Mouse (Mus musculus) midbrain, postnatal 0 days (tissue): ENCODE measurements around the gene Gm815. TPM values are rescaled to one million over a fixed set of nuclear protein-coding genes. Genes with fewer than 3 reads are reported as not detected.

ENCODE experiments used
- ATAC-seq: fragments of 200-750 bp; cut with Nextera tagmentation; 2 replicates; pipeline ENCODE4 v1.8.0; 2017; ENCODE audit warnings: moderate number of reproducible peaks, mild to moderate bottlenecking, moderate TSS enrichment, moderate library complexity; ENCODE audit not compliant: low FRiP score
- DNase-seq: peaks from one replicate; pipeline ENCODE4 v3.0.0-alpha.2; 2015; ENCODE audit warnings: low spot score
- H3K27ac ChIP-seq: fragments of 300-500 bp; sonication (generic); 2 replicates; pipeline ENCODE4 v1.5.1; 2014; ENCODE audit warnings: low read depth, mild to moderate bottlenecking, low read length, mixed read lengths
- H3K27me3 ChIP-seq: fragments of 300-500 bp; sonication (generic); 2 replicates; pipeline ENCODE4 v1.6.1; 2014; ENCODE audit warnings: low read length, control low read depth, mixed read lengths; ENCODE audit not compliant: insufficient read depth
- H3K36me3 ChIP-seq: fragments of 300-500 bp; sonication (generic); 2 replicates; pipeline ENCODE4 v1.6.1; 2014; ENCODE audit warnings: low read length, control low read depth, mixed read lengths; ENCODE audit not compliant: insufficient read depth
- H3K4me1 ChIP-seq: fragments of 300-500 bp; sonication (generic); 2 replicates; pipeline ENCODE4 v1.6.1; 2014; ENCODE audit warnings: mild to moderate bottlenecking, control low read depth, antibody characterized with exemption, low read length, mixed read lengths; ENCODE audit not compliant: insufficient read depth
- H3K4me2 ChIP-seq: fragments of 300-500 bp; sonication (generic); 2 replicates; pipeline ENCODE4 v1.6.1; 2014; ENCODE audit warnings: low read depth, mild to moderate bottlenecking, low read length, mixed read lengths; ENCODE audit not compliant: poor library complexity, severe bottlenecking
- H3K4me3 ChIP-seq: fragments of 300-500 bp; sonication (generic); 2 replicates; pipeline ENCODE4 v1.5.1; 2014; ENCODE audit warnings: low read depth, mild to moderate bottlenecking, low read length, moderate library complexity
- H3K9ac ChIP-seq: fragments of 300-500 bp; sonication (generic); replicated peaks from 2 replicates; pipeline ENCODE4 v1.6.1; 2014; ENCODE audit warnings: mild to moderate bottlenecking, low read length, moderate library complexity, mixed read lengths; ENCODE audit not compliant: poor library complexity, severe bottlenecking
- H3K9me3 ChIP-seq: fragments of 300-500 bp; sonication (generic); 2 replicates; pipeline ENCODE4 v1.6.1; 2016; ENCODE audit warnings: low read length, control low read depth
- CTCF ChIP-seq: IDR thresholded peaks from 2 replicates; pipeline ENCODE4 v1.5.1; 2016; ENCODE audit warnings: antibody characterized with exemption, mild to moderate bottlenecking
- WGBS: fragments of 180-500 bp; shearing (Covaris S2); extraction: QIAGEN DNeasy Blood & Tissue Kit; methylation state at CpG from one replicate; pipeline ENCODE4 v1.1.7; 2014; 5-methylcytosine and 5-hydroxymethylcytosine counted together
- polyA plus RNA-seq: library from polyadenylated mRNA; unstranded; fragments of >200 nt; fragmentation: Nextera tagmentation; extraction: Ambion mirVana; gene quantifications from 2 replicates; pipeline ENCODE4 v1.2.1, GENCODE M21; 2015
- total RNA-seq: library from RNA; depleted of rRNA; stranded (reverse); fragments of >200 nt; gene quantifications from 2 replicates; pipeline ENCODE4 v1.2.3, GENCODE M21; 2014

Gene Gm815
- total and polyA plus RNA-seq, 2 experiments from 2014 or later: not detected

GRCm38 (mm10) chr19:26858427-26859194, 27.1 kb upstream of the Gm815 start:
- Histone ChIP-seq H3K4me3 (no peak overlapping the region), H3K4me2 (peak overlapping the region; percentile 20; the same call in 1 of the 2 replicates), H3K36me3 (no peaks in the 10 kb centered on the region), H3K4me1 (peaks cover 12% of the 10 kb centered on the region), H3K9me3 (no peaks in the 10 kb centered on the region), H3K9ac (no peak overlapping the region), H3K27ac (peak overlapping the region; percentile 67), H3K27me3 (no peaks in the 10 kb centered on the region)
- no peak for ATAC-seq
- DNase-seq: no peak
- no peak for TF ChIP-seq CTCF
- 49% methylated on average over 12 of the region's 12 CpGs for WGBS

- no peaks in the 10 kb centered on the region for H3K9me3 ChIP-seq
- no peaks in the 10 kb centered on the region for H3K27me3 ChIP-seq
- H3K4me3 ChIP-seq: no peak overlapping the region
- DNase-seq (no peak), ATAC-seq (peak; percentile 23; the same call in 1 of the 2 replicates)
- H3K9ac ChIP-seq: no peak overlapping the region
- H3K27ac ChIP-seq: peak overlapping the region; percentile 67
- 32% methylated on average over 5 of the region's 5 CpGs for WGBS
- H3K4me2 ChIP-seq: peak overlapping the region; percentile 20; the same call in 1 of the 2 replicates
- no peaks in the 10 kb centered on the region for H3K36me3 ChIP-seq
- peaks cover 12% of the 10 kb centered on the region for H3K4me1 ChIP-seq
- TF ChIP-seq CTCF: no peak
Measured at GRCm38 (mm10) chr19:26859195-26859570, 26.5 kb upstream of the Gm815 start.

- Histone ChIP-seq H3K4me2 (no peak overlapping the region), H3K27ac (no peak overlapping the region), H3K9ac (no peak overlapping the region), H3K9me3 (no peaks in the 10 kb centered on the region), H3K27me3 (no peaks in the 10 kb centered on the region), H3K36me3 (no peaks in the 10 kb centered on the region), H3K4me1 (peaks cover 6% of the 10 kb centered on the region), H3K4me3 (no peak overlapping the region)
- no peak for TF ChIP-seq CTCF
- WGBS: 52% methylated on average over 5 of the region's 5 CpGs
- ATAC-seq: peak; percentile 42; the same call in 1 of the 2 replicates
- peak; percentile 75 for DNase-seq
Measured at GRCm38 (mm10) chr19:26863662-26864061, 22.0 kb upstream of the Gm815 start.

GRCm38 (mm10) chr19:26864975-26865690, 20.5 kb upstream of the Gm815 start:
- TF ChIP-seq CTCF: no peak
- ATAC-seq (no peak), DNase-seq (no peak)
- Histone ChIP-seq H3K4me1 (peaks cover 3% of the 10 kb centered on the region; the same call in 1 of the 2 replicates), H3K9me3 (no peaks in the 10 kb centered on the region), H3K36me3 (no peaks in the 10 kb centered on the region), H3K27me3 (no peaks in the 10 kb centered on the region), H3K27ac (no peak overlapping the region), H3K9ac (no peak overlapping the region), H3K4me2 (no peak overlapping the region), H3K4me3 (no peak overlapping the region)
- WGBS: 42% methylated on average over 15 of the region's 15 CpGs

GRCm38 (mm10) chr19:26865736-26866135, 19.9 kb upstream of the Gm815 start:
- Histone ChIP-seq H3K4me2 (no peak overlapping the region), H3K27me3 (no peaks in the 10 kb centered on the region), H3K27ac (no peak overlapping the region), H3K4me1 (peaks cover 5% of the 10 kb centered on the region; the same call in 1 of the 2 replicates), H3K9ac (no peak overlapping the region), H3K4me3 (no peak overlapping the region), H3K36me3 (no peaks in the 10 kb centered on the region), H3K9me3 (no peaks in the 10 kb centered on the region)
- ATAC-seq: peak; percentile 31; the same call in 1 of the 2 replicates
- TF ChIP-seq CTCF: no peak
- 13% methylated on average over 7 of the region's 7 CpGs for WGBS
- DNase-seq: peak; percentile 56

- H3K27me3 ChIP-seq: no peaks in the 10 kb centered on the region
- H3K9ac ChIP-seq: no peak overlapping the region
- TF ChIP-seq CTCF: no peak
- ATAC-seq (no peak), DNase-seq (no peak)
- H3K4me2 ChIP-seq: no peak overlapping the region
- H3K4me1 ChIP-seq: peaks cover 5% of the 10 kb centered on the region; the same call in 1 of the 2 replicates
- no peak overlapping the region for H3K27ac ChIP-seq
- 61% methylated on average over 3 of the region's 3 CpGs for WGBS
- H3K36me3 ChIP-seq: no peaks in the 10 kb centered on the region
- H3K9me3 ChIP-seq: no peaks in the 10 kb centered on the region
- no peak overlapping the region for H3K4me3 ChIP-seq
Measured at GRCm38 (mm10) chr19:26869591-26869990, 16.1 kb upstream of the Gm815 start.
